Mouse (Mus musculus) stomach, embryonic 15.5 days (tissue): ENCODE data around the gene Pex26. TPM values are rescaled to one million over a fixed set of nuclear protein-coding genes. Genes with fewer than 3 reads are reported as not detected.

ENCODE experiments used
- ATAC-seq: fragments of 200-750 bp; cut with Nextera tagmentation; 2 replicates; pipeline ENCODE4 v1.8.0; 2017; ENCODE audit warnings: low read depth, moderate number of reproducible peaks, moderate TSS enrichment; ENCODE audit not compliant: insufficient read depth, low FRiP score
- H3K27ac ChIP-seq: fragments of 300-500 bp; sonication (generic); 2 replicates; pipeline ENCODE4 v1.5.1; 2015; ENCODE audit warnings: mild to moderate bottlenecking, inconsistent platforms
- H3K27me3 ChIP-seq: fragments of 300-500 bp; sonication (generic); replicated peaks from 2 replicates; pipeline ENCODE4 v1.6.1; 2015; ENCODE audit warnings: inconsistent platforms
- H3K36me3 ChIP-seq: fragments of 300-500 bp; sonication (generic); 2 replicates; pipeline ENCODE4 v1.6.1; 2015; ENCODE audit warnings: inconsistent platforms
- H3K4me1 ChIP-seq: fragments of 300-500 bp; sonication (generic); 2 replicates; pipeline ENCODE4 v1.6.1; 2015; ENCODE audit warnings: inconsistent platforms
- H3K4me2 ChIP-seq: fragments of 300-500 bp; sonication (generic); 2 replicates; pipeline ENCODE4 v1.6.1; 2015; ENCODE audit warnings: mild to moderate bottlenecking, inconsistent platforms
- H3K4me3 ChIP-seq: fragments of 300-500 bp; sonication (generic); replicated peaks from 2 replicates; pipeline ENCODE4 v1.5.1; 2015; ENCODE audit warnings: inconsistent platforms
- H3K9ac ChIP-seq: fragments of 300-500 bp; sonication (generic); 2 replicates; pipeline ENCODE4 v1.6.1; 2015; ENCODE audit warnings: inconsistent platforms
- H3K9me3 ChIP-seq: fragments of 300-500 bp; sonication (generic); 2 replicates; pipeline ENCODE4 v1.6.1; 2016; ENCODE audit warnings: inconsistent platforms
- WGBS: fragments of 180-500 bp; shearing (Covaris S2); methylation state at CpG from one replicate; pipeline ENCODE4 v1.1.7; 2015; 5-methylcytosine and 5-hydroxymethylcytosine counted together
- polyA plus RNA-seq: library from polyadenylated mRNA; unstranded; fragments of >200 nt; fragmentation: Nextera tagmentation; extraction: Ambion mirVana; gene quantifications from 2 replicates; pipeline ENCODE4 v1.2.1, GENCODE M21; 2015

Gene Pex26
- polyA plus RNA-seq, 1 experiment from 2014 or later = 14.0 TPM

GRCm38 (mm10) chr6:121167381-121167975, 16.0 kb upstream of the Pex26 start:
- Histone ChIP-seq H3K9ac (no peak overlapping the region), H3K27ac (no peak overlapping the region), H3K4me3 (no peak overlapping the region), H3K36me3 (no peaks in the 10 kb centered on the region), H3K9me3 (no peaks in the 10 kb centered on the region), H3K4me2 (no peak overlapping the region), H3K27me3 (no peaks in the 10 kb centered on the region), H3K4me1 (peaks cover 10% of the 10 kb centered on the region)
- WGBS = 69% methylated on average over 7 of the region's 7 CpGs
- no peak for ATAC-seq

- Histone ChIP-seq H3K9me3 (no peaks in the 10 kb centered on the region), H3K4me1 (peaks cover 6% of the 10 kb centered on the region), H3K4me3 (no peak overlapping the region), H3K27me3 (no peaks in the 10 kb centered on the region), H3K36me3 (no peaks in the 10 kb centered on the region), H3K27ac (no peak overlapping the region), H3K4me2 (no peak overlapping the region), H3K9ac (no peak overlapping the region)
- ATAC-seq = no peak
- WGBS = 64% methylated on average over 6 of the region's 6 CpGs
These were observed 12.4 kb upstream of the Pex26 start for GRCm38 (mm10) chr6:121171102-121171501.

GRCm38 (mm10) chr6:121173471-121173870, 10.0 kb upstream of the Pex26 start:
- Histone ChIP-seq H3K9me3 (no peaks in the 10 kb centered on the region), H3K4me2 (no peak overlapping the region), H3K36me3 (no peaks in the 10 kb centered on the region), H3K9ac (no peak overlapping the region), H3K4me1 (0 out of 2 replicates have a peak, but pooled peaks cover 3% of the 10 kb centered on the region), H3K27ac (0 out of 2 replicates have a peak overlapping the region, but pooled peaks have one; percentile 6), H3K27me3 (no peaks in the 10 kb centered on the region), H3K4me3 (no peak overlapping the region)
- WGBS = 52% methylated on average over 5 of the region's 5 CpGs
- no peak for ATAC-seq

GRCm38 (mm10) chr6:121174761-121175160, 8.7 kb upstream of the Pex26 start:
- H3K27me3 ChIP-seq = no peaks in the 10 kb centered on the region
- H3K4me2 ChIP-seq = no peak overlapping the region
- no peaks in the 10 kb centered on the region for H3K36me3 ChIP-seq
- no peaks in the 10 kb centered on the region for H3K9me3 ChIP-seq
- ATAC-seq = no peak
- 0 out of 2 replicates have a peak, but pooled peaks cover 3% of the 10 kb centered on the region for H3K4me1 ChIP-seq
- no peak overlapping the region for H3K27ac ChIP-seq
- WGBS = 92% methylated on average over 6 of the region's 6 CpGs
- H3K4me3 ChIP-seq = no peak overlapping the region
- no peak overlapping the region for H3K9ac ChIP-seq

DNA sequence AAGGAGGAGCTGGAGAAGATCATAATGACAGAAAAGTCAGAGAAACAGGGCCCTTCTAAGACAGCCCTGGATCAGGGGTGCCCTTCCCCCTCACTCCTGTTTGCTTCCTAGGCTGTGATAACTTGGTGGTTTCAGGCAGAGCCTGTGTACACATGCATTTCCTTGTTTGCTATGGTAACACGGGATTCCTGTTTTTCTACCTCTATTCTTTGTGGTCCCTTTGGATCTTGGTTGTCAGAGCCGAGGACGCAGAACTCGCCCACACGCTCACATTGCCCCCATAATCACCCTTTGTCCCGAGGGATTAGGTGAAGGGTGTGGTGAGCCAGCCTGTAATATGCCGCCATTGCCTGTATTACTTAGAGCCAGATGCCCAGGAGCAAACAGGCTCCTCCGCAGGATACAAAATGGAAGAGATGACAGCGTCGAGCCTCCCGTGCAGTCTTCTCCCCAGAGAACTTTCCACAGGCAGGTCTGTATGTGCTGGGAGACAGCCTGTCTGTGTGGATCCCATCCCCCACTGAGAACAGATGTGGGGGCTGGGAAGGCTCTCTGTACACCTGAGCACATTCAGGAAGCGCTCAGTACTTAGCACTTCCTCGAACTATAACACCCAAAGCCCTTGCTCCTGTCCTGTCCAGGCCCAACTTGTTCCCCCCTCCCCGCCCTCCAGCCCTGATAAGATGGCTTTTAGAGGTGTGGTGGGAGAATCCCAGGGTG, 7.3 kb upstream of the Pex26 start:
- Histone ChIP-seq H3K27me3 (no peaks in the 10 kb centered on the region), H3K4me3 (no peak overlapping the region), H3K9ac (no peak overlapping the region), H3K36me3 (no peaks in the 10 kb centered on the region), H3K27ac (peak overlapping the region; percentile 74), H3K9me3 (no peaks in the 10 kb centered on the region), H3K4me2 (peak overlapping the region; percentile 8; the same call in 1 of the 2 replicates), H3K4me1 (0 out of 2 replicates have a peak, but pooled peaks cover 3% of the 10 kb centered on the region)
- peak; percentile 76 for ATAC-seq
- WGBS = 41% methylated on average over 14 of the region's 14 CpGs

DNA sequence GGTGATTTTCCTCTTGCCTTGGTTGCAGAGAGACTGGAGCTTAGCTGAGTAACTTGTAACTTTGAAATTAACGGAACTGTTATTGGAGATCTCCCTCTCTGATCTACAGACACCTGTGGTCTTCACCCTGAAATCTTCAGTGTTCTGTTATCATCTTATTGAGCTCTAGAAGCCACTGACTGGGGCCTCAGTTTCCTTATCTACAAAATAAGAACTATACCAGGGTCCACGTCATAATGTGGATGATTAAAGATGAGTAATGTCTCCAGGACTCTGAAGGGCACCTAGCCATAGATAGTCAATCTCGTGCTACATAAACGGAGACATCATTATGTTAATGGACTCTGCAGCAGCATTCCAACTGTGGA, 6.8 kb upstream of the Pex26 start:
- WGBS = 60% methylated on average over 4 of the region's 4 CpGs
- Histone ChIP-seq H3K36me3 (no peaks in the 10 kb centered on the region), H3K4me3 (no peak overlapping the region), H3K27me3 (no peaks in the 10 kb centered on the region), H3K27ac (peak overlapping the region; percentile 74), H3K9me3 (no peaks in the 10 kb centered on the region), H3K9ac (no peak overlapping the region), H3K4me2 (0 out of 2 replicates have a peak overlapping the region, but pooled peaks have one; percentile 8), H3K4me1 (0 out of 2 replicates have a peak, but pooled peaks cover 3% of the 10 kb centered on the region)
- no peak for ATAC-seq

DNA sequence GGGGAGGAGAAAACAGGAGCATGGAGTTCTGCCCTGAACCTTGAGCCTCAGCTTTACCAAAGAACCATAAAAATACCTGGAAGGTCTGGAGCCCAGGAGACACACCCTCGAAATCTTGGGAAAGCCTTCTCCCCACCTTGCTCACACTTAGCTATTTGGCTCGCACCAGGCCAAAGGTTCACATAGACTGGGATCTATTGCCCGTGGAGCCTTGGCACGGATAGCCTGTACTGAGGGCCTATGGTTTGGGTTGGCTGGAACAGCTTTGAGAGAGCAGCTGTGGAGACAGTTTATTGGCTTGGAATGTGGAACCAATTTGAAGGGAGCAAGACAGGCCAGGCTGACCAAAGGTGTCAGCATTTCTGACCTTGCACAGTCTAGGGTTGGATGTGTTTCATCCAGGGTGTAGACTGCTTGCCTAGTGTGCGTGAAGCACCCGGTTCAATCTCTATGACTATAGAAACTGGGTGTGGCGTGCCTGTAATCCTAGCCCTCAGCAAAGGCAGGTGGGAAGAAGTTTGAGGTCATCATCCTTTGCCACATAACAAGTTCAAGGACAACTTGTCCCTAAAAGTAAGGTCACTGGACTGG, 6.3 kb upstream of the Pex26 start:
- Histone ChIP-seq H3K9me3 (no peaks in the 10 kb centered on the region), H3K9ac (no peak overlapping the region), H3K4me2 (no peak overlapping the region), H3K27me3 (no peaks in the 10 kb centered on the region), H3K4me1 (0 out of 2 replicates have a peak, but pooled peaks cover 3% of the 10 kb centered on the region), H3K27ac (peak overlapping the region; percentile 74), H3K4me3 (no peak overlapping the region), H3K36me3 (no peaks in the 10 kb centered on the region)
- ATAC-seq = no peak; the same call in 1 of the 2 replicates
- WGBS = 79% methylated on average over 7 of the region's 7 CpGs

DNA sequence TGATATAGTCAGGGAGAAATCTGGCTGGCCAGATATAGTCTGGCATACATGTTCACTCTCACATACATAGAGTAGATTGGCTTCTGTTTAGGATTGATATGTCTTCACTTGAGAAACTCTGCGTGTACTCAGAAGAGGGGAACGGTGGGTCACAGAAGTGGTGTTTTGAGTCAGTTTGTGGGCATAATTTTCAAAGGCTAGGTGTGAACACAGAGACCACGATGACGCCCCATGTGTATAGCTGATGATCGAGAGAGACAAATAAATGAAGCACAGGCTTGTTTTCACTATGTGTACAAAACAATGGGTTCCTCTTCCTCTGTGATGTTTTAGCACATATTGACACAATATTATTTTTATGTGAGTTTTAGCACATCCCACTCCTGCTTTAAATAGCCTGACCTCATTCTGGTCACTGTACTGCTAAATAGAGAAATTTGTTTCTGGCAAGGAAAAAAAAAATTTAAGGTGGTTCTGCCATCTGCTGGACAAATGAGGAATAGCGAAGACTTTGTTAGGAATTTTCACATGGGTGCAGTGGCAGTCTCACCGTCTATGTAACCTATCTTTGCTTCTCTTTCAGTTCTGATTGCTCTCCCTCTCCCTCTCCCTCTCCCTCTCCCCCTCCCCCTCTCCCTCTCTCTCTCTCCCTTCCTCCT, 4.6 kb upstream of the Pex26 start:
- no peak overlapping the region for H3K4me2 ChIP-seq
- no peaks in the 10 kb centered on the region for H3K36me3 ChIP-seq
- H3K9ac ChIP-seq = no peak overlapping the region
- 0 out of 2 replicates have a peak, but pooled peaks cover 3% of the 10 kb centered on the region for H3K4me1 ChIP-seq
- H3K27ac ChIP-seq = no peak overlapping the region
- 57% methylated on average over 7 of the region's 7 CpGs for WGBS
- H3K9me3 ChIP-seq = no peaks in the 10 kb centered on the region
- no peak overlapping the region for H3K4me3 ChIP-seq
- H3K27me3 ChIP-seq = no peaks in the 10 kb centered on the region
- ATAC-seq = no peak

DNA sequence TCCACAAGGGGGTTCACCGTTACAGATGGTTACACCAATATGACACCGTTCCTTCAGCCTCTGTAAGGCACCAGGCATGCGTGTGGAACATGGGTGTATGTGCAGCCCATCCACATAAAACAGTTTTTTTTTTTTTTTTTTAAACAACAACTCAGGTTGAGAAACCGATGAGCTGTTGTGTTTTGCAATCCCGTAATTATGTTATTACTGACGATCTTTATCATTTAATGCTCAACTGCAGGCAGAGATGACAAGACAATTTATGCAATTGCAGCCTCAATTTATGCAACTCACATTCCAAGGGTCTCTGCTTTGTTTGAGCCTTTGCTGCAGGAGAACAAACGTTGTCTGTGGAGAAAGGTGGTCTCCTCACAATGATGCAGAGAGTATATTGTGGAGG, 3.6 kb upstream of the Pex26 start:
- Histone ChIP-seq H3K27me3 (no peaks in the 10 kb centered on the region), H3K4me1 (0 out of 2 replicates have a peak, but pooled peaks cover 9% of the 10 kb centered on the region), H3K36me3 (no peaks in the 10 kb centered on the region), H3K9me3 (no peaks in the 10 kb centered on the region), H3K4me2 (no peak overlapping the region), H3K9ac (no peak overlapping the region), H3K4me3 (no peak overlapping the region), H3K27ac (no peak overlapping the region)
- 73% methylated on average over 7 of the region's 7 CpGs for WGBS
- ATAC-seq = no peak

DNA sequence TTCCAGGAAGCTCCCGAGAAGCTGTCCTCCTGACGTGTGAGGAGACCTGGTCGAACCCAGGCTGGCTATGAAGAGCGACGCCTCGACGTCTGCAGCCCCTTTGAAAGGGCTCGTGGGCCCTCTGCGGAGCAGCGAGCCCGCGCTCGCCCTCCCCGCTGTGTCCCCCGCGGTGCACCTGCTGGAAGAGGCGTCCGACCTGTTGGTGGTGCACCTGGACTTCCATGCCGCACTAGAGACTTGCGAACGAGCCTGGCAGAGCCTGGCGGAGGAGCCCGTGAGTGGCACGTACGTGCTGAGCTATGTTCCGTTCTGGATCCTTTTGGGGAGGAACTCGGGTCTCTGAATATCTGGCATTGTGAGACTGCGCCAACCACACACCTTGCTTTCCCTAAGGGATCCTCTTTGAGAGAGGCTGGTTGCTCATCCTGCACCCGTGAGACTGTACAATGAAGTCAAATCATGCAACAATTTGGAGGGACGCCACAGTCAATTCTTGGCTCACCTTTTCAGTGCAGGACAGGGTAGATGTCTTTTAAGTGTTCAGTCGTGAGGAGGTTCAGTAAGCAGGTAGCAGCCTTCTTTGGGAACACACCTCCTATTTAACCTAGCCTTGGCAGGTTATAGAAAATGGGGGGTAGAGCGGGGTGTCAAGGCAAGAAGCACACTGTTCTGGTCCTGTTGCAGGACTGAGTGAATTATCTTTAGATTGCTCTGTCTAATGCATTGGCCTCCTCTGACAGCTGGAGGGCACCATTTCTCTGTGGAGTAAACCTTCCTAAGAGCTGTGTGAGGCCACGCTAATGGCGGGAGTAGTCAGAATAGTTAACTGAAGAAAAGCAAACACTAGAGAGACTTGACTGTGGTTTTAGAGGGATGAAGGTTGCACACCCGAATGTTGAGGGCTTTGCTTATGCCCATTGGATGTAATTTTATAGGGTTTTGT, 1.0 kb downstream of the Pex26 start:
- Histone ChIP-seq H3K4me1 (peaks cover 20% of the 10 kb centered on the region; the same call in 1 of the 2 replicates), H3K9ac (peak overlapping the region; percentile 49), H3K27ac (peak overlapping the region; percentile 89), H3K9me3 (no peaks in the 10 kb centered on the region), H3K27me3 (no peaks in the 10 kb centered on the region), H3K4me3 (peak overlapping the region; percentile 69), H3K4me2 (peak overlapping the region; percentile 93), H3K36me3 (peaks cover 4% of the 10 kb centered on the region; the same call in 1 of the 2 replicates)
- peak; percentile 71 for ATAC-seq
- WGBS = 2% methylated on average over 35 of the region's 35 CpGs

DNA sequence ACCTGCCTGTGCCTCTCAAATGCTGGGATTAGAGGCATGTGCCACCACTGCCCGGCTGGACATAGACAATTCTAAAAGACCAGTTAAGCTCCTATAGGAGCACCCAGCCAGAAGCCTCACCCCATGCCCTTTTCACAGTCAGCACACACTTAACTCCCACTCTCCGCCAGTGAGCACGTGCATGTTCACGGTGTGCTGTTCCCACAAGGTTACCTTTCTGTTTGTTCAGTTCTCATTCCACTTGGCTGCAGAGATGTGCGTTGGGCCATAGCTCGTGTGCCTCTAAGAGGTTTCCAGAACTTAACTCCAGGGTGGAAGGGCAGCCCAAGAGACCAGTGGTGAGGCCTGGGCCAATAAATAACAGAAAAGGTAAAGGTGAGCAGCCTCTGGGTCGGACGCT, 1.8 kb downstream of the Pex26 start:
- no peak overlapping the region for H3K27ac ChIP-seq
- H3K4me1 ChIP-seq = peaks cover 20% of the 10 kb centered on the region; the same call in 1 of the 2 replicates
- H3K9me3 ChIP-seq = no peaks in the 10 kb centered on the region
- peak overlapping the region; percentile 69 for H3K4me3 ChIP-seq
- 61% methylated on average over 8 of the region's 8 CpGs for WGBS
- peak overlapping the region; percentile 93 for H3K4me2 ChIP-seq
- peaks cover 8% of the 10 kb centered on the region for H3K36me3 ChIP-seq
- peak; percentile 31; the same call in 1 of the 2 replicates for ATAC-seq
- no peak overlapping the region for H3K9ac ChIP-seq
- H3K27me3 ChIP-seq = no peaks in the 10 kb centered on the region
